Mouse (Mus musculus) retina, adult 2 months (tissue): ENCODE data around the gene Ecel1.

Experiments used
- DNase-seq: peaks from one replicate; pipeline ENCODE4 v3.0.0-alpha.2; 2012; ENCODE audit warnings: low read depth, low spot score

Gene Ecel1

GRCm38 (mm10) chr1:87101411-87101810, 54.9 kb downstream of the Ecel1 start, which contains the start of gene Alpi:
Gene Alpi (minus strand): TSS chr1:87101606.
- DNase-seq = no peak

GRCm38 (mm10) chr1:87098358-87098975, 57.9 kb downstream of the Ecel1 start:
- DNase-seq = no peak
